Mouse (Mus musculus) midbrain, embryonic 13.5 days (tissue): ENCODE data around the gene Adcy9. TPM values are rescaled to one million over a fixed set of nuclear protein-coding genes. Genes with fewer than 3 reads are reported as not detected.
"Not testable (repeated sequence)": the region's sequence is repeated elsewhere in the genome, so short reads cannot be mapped to it uniquely, and the experiment has no call there.

ENCODE experiments used
- ATAC-seq: fragments of 200-750 bp; cut with Nextera tagmentation; 2 replicates; pipeline ENCODE4 v1.8.0; 2017; ENCODE audit warnings: mild to moderate bottlenecking, moderate TSS enrichment, moderate library complexity
- H3K27ac ChIP-seq: fragments of 300-500 bp; sonication (generic); 2 replicates; pipeline ENCODE4 v1.5.1; 2015; ENCODE audit warnings: inconsistent platforms, mild to moderate bottlenecking, moderate library complexity
- H3K27me3 ChIP-seq: fragments of 300-500 bp; sonication (generic); 2 replicates; pipeline ENCODE4 v1.6.1; 2015; ENCODE audit warnings: mild to moderate bottlenecking, inconsistent platforms
- H3K36me3 ChIP-seq: fragments of 300-500 bp; sonication (generic); 2 replicates; pipeline ENCODE4 v1.6.1; 2015; ENCODE audit warnings: mild to moderate bottlenecking, inconsistent platforms
- H3K4me1 ChIP-seq: fragments of 300-500 bp; sonication (generic); replicated peaks from 2 replicates; pipeline ENCODE4 v1.6.1; 2015; ENCODE audit warnings: inconsistent platforms
- H3K4me2 ChIP-seq: fragments of 300-500 bp; sonication (generic); replicated peaks from 2 replicates; pipeline ENCODE4 v1.6.1; 2015; ENCODE audit warnings: moderate library complexity, mild to moderate bottlenecking, inconsistent platforms
- H3K4me3 ChIP-seq: fragments of 300-500 bp; sonication (generic); replicated peaks from 2 replicates; pipeline ENCODE4 v1.5.1; 2015; ENCODE audit warnings: mild to moderate bottlenecking, inconsistent platforms
- H3K9ac ChIP-seq: fragments of 300-500 bp; sonication (generic); replicated peaks from 2 replicates; pipeline ENCODE4 v1.6.1; 2015; ENCODE audit warnings: mild to moderate bottlenecking, inconsistent platforms
- H3K9me3 ChIP-seq: fragments of 300-500 bp; sonication (generic); 2 replicates; pipeline ENCODE4 v1.6.1; 2016; ENCODE audit warnings: mild to moderate bottlenecking, inconsistent platforms
- WGBS: fragments of 180-500 bp; shearing (Covaris S2); methylation state at CpG from one replicate; pipeline ENCODE4 v1.1.7; 2015; 5-methylcytosine and 5-hydroxymethylcytosine counted together
- polyA plus RNA-seq: library from polyadenylated mRNA; unstranded; fragments of >200 nt; fragmentation: Nextera tagmentation; extraction: Ambion mirVana; gene quantifications from 2 replicates; pipeline ENCODE4 v1.2.1, GENCODE M21; 2015

Gene Adcy9
- polyA plus RNA-seq, 1 experiment from 2014 or later: 2.8 TPM

GRCm38 (mm10) chr16:4370141-4370541 lies 50.2 kb downstream of the Adcy9 start:
- Histone ChIP-seq H3K27ac (no peak overlapping the region), H3K4me2 (no peak overlapping the region), H3K27me3 (no peaks in the 10 kb centered on the region), H3K4me1 (peaks cover 8% of the 10 kb centered on the region), H3K36me3 (no peaks in the 10 kb centered on the region), H3K9ac (no peak overlapping the region), H3K9me3 (no peaks in the 10 kb centered on the region), H3K4me3 (no peak overlapping the region)
- ATAC-seq: no peak
- WGBS: 68% methylated on average over 10 of the region's 10 CpGs

- no peak overlapping the region for H3K27ac ChIP-seq
- H3K4me1 ChIP-seq: peaks cover 8% of the 10 kb centered on the region
- no peak overlapping the region for H3K9ac ChIP-seq
- no peaks in the 10 kb centered on the region for H3K27me3 ChIP-seq
- no peak for ATAC-seq
- no peak overlapping the region for H3K4me3 ChIP-seq
- no peaks in the 10 kb centered on the region for H3K9me3 ChIP-seq
- WGBS: 50% methylated on average over 3 of the region's 3 CpGs
- no peak overlapping the region for H3K4me2 ChIP-seq
- H3K36me3 ChIP-seq: no peaks in the 10 kb centered on the region
These were observed 52.4 kb downstream of the Adcy9 start for GRCm38 (mm10) chr16:4367930-4368329.

- Histone ChIP-seq H3K27me3 (no peaks in the 10 kb centered on the region), H3K4me2 (no peak overlapping the region), H3K4me3 (no peak overlapping the region), H3K9me3 (no peaks in the 10 kb centered on the region), H3K4me1 (peaks cover 8% of the 10 kb centered on the region), H3K36me3 (no peaks in the 10 kb centered on the region), H3K9ac (no peak overlapping the region), H3K27ac (no peak overlapping the region)
- 75% methylated on average over 1 of the region's 1 CpGs for WGBS
- no peak for ATAC-seq
These were observed 53.0 kb downstream of the Adcy9 start for GRCm38 (mm10) chr16:4367291-4367690.

- H3K9me3 ChIP-seq: no peaks in the 10 kb centered on the region
- no peak overlapping the region for H3K27ac ChIP-seq
- H3K27me3 ChIP-seq: no peaks in the 10 kb centered on the region
- H3K9ac ChIP-seq: no peak overlapping the region
- no peak overlapping the region for H3K4me2 ChIP-seq
- ATAC-seq: no peak
- no peaks in the 10 kb centered on the region for H3K36me3 ChIP-seq
- H3K4me1 ChIP-seq: peaks cover 8% of the 10 kb centered on the region
- WGBS: 96% methylated on average over 3 of the region's 3 CpGs
- no peak overlapping the region for H3K4me3 ChIP-seq
These were observed 53.6 kb downstream of the Adcy9 start for GRCm38 (mm10) chr16:4366671-4367070.

- no peaks in the 10 kb centered on the region for H3K36me3 ChIP-seq
- ATAC-seq: no peak
These were observed 56.8 kb downstream of the Adcy9 start for GRCm38 (mm10) chr16:4363341-4364116.

GRCm38 (mm10) chr16:4355260-4356043 lies 64.8 kb downstream of the Adcy9 start:
- no peak overlapping the region for H3K9ac ChIP-seq
- H3K4me2 ChIP-seq: no peak overlapping the region
- H3K9me3 ChIP-seq: no peaks in the 10 kb centered on the region
- H3K36me3 ChIP-seq: no peaks in the 10 kb centered on the region
- no peak overlapping the region for H3K27ac ChIP-seq
- no peak for ATAC-seq
- H3K27me3 ChIP-seq: no peaks in the 10 kb centered on the region
- H3K4me1 ChIP-seq: no peaks in the 10 kb centered on the region
- H3K4me3 ChIP-seq: no peak overlapping the region
- WGBS: 59% methylated on average over 4 of the region's 4 CpGs

More at GRCm38 (mm10) chr16:4363341-4364116, 56.8 kb downstream of the Adcy9 start:
- WGBS: 91% methylated on average over 4 of the region's 4 CpGs
- Histone ChIP-seq H3K27me3 (no peaks in the 10 kb centered on the region), H3K4me2 (no peak overlapping the region), H3K9me3 (no peaks in the 10 kb centered on the region), H3K4me3 (no peak overlapping the region), H3K27ac (no peak overlapping the region), H3K4me1 (peaks cover 8% of the 10 kb centered on the region), H3K9ac (no peak overlapping the region)

GRCm38 (mm10) chr16:4342579-4342978 lies 77.7 kb downstream of the Adcy9 start:
- H3K36me3 ChIP-seq: no peaks in the 10 kb centered on the region
- H3K27ac ChIP-seq: no peak overlapping the region
- 94% methylated on average over 7 of the region's 7 CpGs for WGBS
- H3K9ac ChIP-seq: no peak overlapping the region
- H3K4me1 ChIP-seq: no peaks in the 10 kb centered on the region
- no peak overlapping the region for H3K4me2 ChIP-seq
- ATAC-seq: no peak
- no peaks in the 10 kb centered on the region for H3K27me3 ChIP-seq
- no peak overlapping the region for H3K4me3 ChIP-seq
- H3K9me3 ChIP-seq: no peaks in the 10 kb centered on the region

- H3K36me3 ChIP-seq: no peaks in the 10 kb centered on the region
These were observed 78.8 kb downstream of the Adcy9 start for GRCm38 (mm10) chr16:4341316-4342062.

GRCm38 (mm10) chr16:4339216-4339615 lies 81.1 kb downstream of the Adcy9 start:
- not testable (repeated sequence) for H3K27me3 ChIP-seq, H3K9ac ChIP-seq, H3K4me3 ChIP-seq, H3K4me1 ChIP-seq, ATAC-seq, H3K4me2 ChIP-seq, H3K9me3 ChIP-seq, H3K27ac ChIP-seq, H3K36me3 ChIP-seq
- 72% methylated on average over 7 of the region's 7 CpGs for WGBS

More at GRCm38 (mm10) chr16:4341316-4342062, 78.8 kb downstream of the Adcy9 start:
- Histone ChIP-seq H3K27ac (no peak overlapping the region), H3K4me3 (no peak overlapping the region), H3K4me2 (no peak overlapping the region), H3K27me3 (no peaks in the 10 kb centered on the region), H3K4me1 (no peaks in the 10 kb centered on the region), H3K9me3 (no peaks in the 10 kb centered on the region), H3K9ac (no peak overlapping the region)
- no peak for ATAC-seq
- 91% methylated on average over 14 of the region's 14 CpGs for WGBS

- Histone ChIP-seq H3K36me3 (no peaks in the 10 kb centered on the region), H3K27ac (no peak overlapping the region), H3K27me3 (no peaks in the 10 kb centered on the region), H3K4me3 (no peak overlapping the region), H3K4me1 (no peaks in the 10 kb centered on the region), H3K4me2 (no peak overlapping the region), H3K9me3 (no peaks in the 10 kb centered on the region), H3K9ac (no peak overlapping the region)
- no peak for ATAC-seq
- 92% methylated on average over 4 of the region's 4 CpGs for WGBS
These were observed 83.0 kb downstream of the Adcy9 start for GRCm38 (mm10) chr16:4337269-4337668.

- Histone ChIP-seq H3K9me3 (no peaks in the 10 kb centered on the region), H3K36me3 (no peaks in the 10 kb centered on the region), H3K4me1 (no peaks in the 10 kb centered on the region), H3K27ac (no peak overlapping the region), H3K4me2 (no peak overlapping the region), H3K4me3 (no peak overlapping the region), H3K9ac (no peak overlapping the region), H3K27me3 (no peaks in the 10 kb centered on the region)
- WGBS: 89% methylated on average over 5 of the region's 5 CpGs
- ATAC-seq: no peak
These were observed 86.5 kb downstream of the Adcy9 start for GRCm38 (mm10) chr16:4333788-4334187.

GRCm38 (mm10) chr16:4333371-4333770 lies 86.9 kb downstream of the Adcy9 start:
- no peak for ATAC-seq
- no peaks in the 10 kb centered on the region for H3K9me3 ChIP-seq
- no peak overlapping the region for H3K27ac ChIP-seq
- H3K27me3 ChIP-seq: no peaks in the 10 kb centered on the region
- no peak overlapping the region for H3K4me2 ChIP-seq
- no peak overlapping the region for H3K4me3 ChIP-seq
- H3K4me1 ChIP-seq: no peaks in the 10 kb centered on the region
- no peak overlapping the region for H3K9ac ChIP-seq
- WGBS: 91% methylated on average over 2 of the region's 2 CpGs
- no peaks in the 10 kb centered on the region for H3K36me3 ChIP-seq
